Mouse (Mus musculus): Measurements from ENCODE around the gene Aaed1. TPM values are rescaled to one million over a fixed set of nuclear protein-coding genes. Genes with fewer than 3 reads are reported as not detected.

The Aaed1 gene
- polyA plus RNA-seq, 1 experiment from 2014 or later: 29.9 TPM

- Histone ChIP-seq H3K27ac (ENCODE audit: low read depth, low read length) (no peak overlapping the region), H3K36me3 (ENCODE audit: control insufficient read depth, insufficient read depth) (no peaks in the 10 kb centered on the region), H3K9ac (ENCODE audit: low read depth, low read length) (no peak overlapping the region), H3K4me2 (replicated peaks; ENCODE audit: low read depth) (no peak overlapping the region), H3K27me3 (replicated peaks; ENCODE audit: control insufficient read depth, insufficient read depth, low read length) (no peaks in the 10 kb centered on the region), H3K9me3 (ENCODE audit: control insufficient read depth) (no peaks in the 10 kb centered on the region), H3K4me1 (replicated peaks; ENCODE audit: control insufficient read depth, insufficient read depth, low read length) (no peaks in the 10 kb centered on the region), H3K4me3 (ENCODE audit: low read depth, low read length) (no peak overlapping the region)
- no peak for TF ChIP-seq CTCF (IDR thresholded peaks at IDR 0.05; ENCODE audit: low read depth)
- ATAC-seq: no peak
Observed at GRCm38 (mm10) chr13:64242721-64243120, 69.8 kb downstream of the Aaed1 start.

GRCm38 (mm10) chr13:64240626-64241025 is 71.9 kb downstream of the Aaed1 start:
- no peaks in the 10 kb centered on the region for H3K9me3 ChIP-seq (ENCODE audit: control insufficient read depth)
- no peak overlapping the region for H3K4me3 ChIP-seq (ENCODE audit: low read depth, low read length)
- TF ChIP-seq CTCF (IDR thresholded peaks at IDR 0.05; ENCODE audit: low read depth): no peak
- H3K4me1 ChIP-seq (replicated peaks; ENCODE audit: control insufficient read depth, insufficient read depth, low read length): no peaks in the 10 kb centered on the region
- no peaks in the 10 kb centered on the region for H3K36me3 ChIP-seq (ENCODE audit: control insufficient read depth, insufficient read depth)
- no peak overlapping the region for H3K4me2 ChIP-seq (replicated peaks; ENCODE audit: low read depth)
- WGBS: 87% methylated on average over 7 of the region's 7 CpGs
- no peak for ATAC-seq
- no peak overlapping the region for H3K9ac ChIP-seq (ENCODE audit: low read depth, low read length)
- no peak overlapping the region for H3K27ac ChIP-seq (ENCODE audit: low read depth, low read length)
- H3K27me3 ChIP-seq (replicated peaks; ENCODE audit: control insufficient read depth, insufficient read depth, low read length): no peaks in the 10 kb centered on the region

GRCm38 (mm10) chr13:64237681-64238157 is 74.8 kb downstream of the Aaed1 start:
- Histone ChIP-seq H3K9me3 (ENCODE audit: control insufficient read depth) (no peaks in the 10 kb centered on the region), H3K9ac (ENCODE audit: low read depth, low read length) (no peak overlapping the region), H3K4me2 (replicated peaks; ENCODE audit: low read depth) (no peak overlapping the region), H3K4me1 (replicated peaks; ENCODE audit: control insufficient read depth, insufficient read depth, low read length) (no peaks in the 10 kb centered on the region), H3K27me3 (replicated peaks; ENCODE audit: control insufficient read depth, insufficient read depth, low read length) (no peaks in the 10 kb centered on the region), H3K27ac (ENCODE audit: low read depth, low read length) (peak overlapping the region; percentile 35; the same call in 1 of the 2 replicates), H3K36me3 (ENCODE audit: control insufficient read depth, insufficient read depth) (no peaks in the 10 kb centered on the region), H3K4me3 (ENCODE audit: low read depth, low read length) (no peak overlapping the region)
- no peak for TF ChIP-seq CTCF (IDR thresholded peaks at IDR 0.05; ENCODE audit: low read depth)
- ATAC-seq: no peak

GRCm38 (mm10) chr13:64237000-64237680 is 75.4 kb downstream of the Aaed1 start:
- H3K4me2 ChIP-seq (replicated peaks; ENCODE audit: low read depth): no peak overlapping the region
- no peaks in the 10 kb centered on the region for H3K36me3 ChIP-seq (ENCODE audit: control insufficient read depth, insufficient read depth)
- H3K9me3 ChIP-seq (ENCODE audit: control insufficient read depth): no peaks in the 10 kb centered on the region
- WGBS: 35% methylated on average over 4 of the region's 4 CpGs
- no peak for TF ChIP-seq CTCF (IDR thresholded peaks at IDR 0.05; ENCODE audit: low read depth)
- 0 out of 2 replicates have a peak, but pooled peaks have one; percentile 22 for ATAC-seq
- H3K4me3 ChIP-seq (ENCODE audit: low read depth, low read length): no peak overlapping the region
- no peaks in the 10 kb centered on the region for H3K27me3 ChIP-seq (replicated peaks; ENCODE audit: control insufficient read depth, insufficient read depth, low read length)
- H3K27ac ChIP-seq (ENCODE audit: low read depth, low read length): no peak overlapping the region
- no peaks in the 10 kb centered on the region for H3K4me1 ChIP-seq (replicated peaks; ENCODE audit: control insufficient read depth, insufficient read depth, low read length)
- no peak overlapping the region for H3K9ac ChIP-seq (ENCODE audit: low read depth, low read length)

- no peak overlapping the region for H3K4me3 ChIP-seq (ENCODE audit: low read depth, low read length)
- no peaks in the 10 kb centered on the region for H3K9me3 ChIP-seq (ENCODE audit: control insufficient read depth)
- H3K4me2 ChIP-seq (replicated peaks; ENCODE audit: low read depth): no peak overlapping the region
- no peaks in the 10 kb centered on the region for H3K27me3 ChIP-seq (replicated peaks; ENCODE audit: control insufficient read depth, insufficient read depth, low read length)
- H3K4me1 ChIP-seq (replicated peaks; ENCODE audit: control insufficient read depth, insufficient read depth, low read length): no peaks in the 10 kb centered on the region
- WGBS: 68% methylated on average over 3 of the region's 3 CpGs
- ATAC-seq: no peak
- no peaks in the 10 kb centered on the region for H3K36me3 ChIP-seq (ENCODE audit: control insufficient read depth, insufficient read depth)
- no peak overlapping the region for H3K27ac ChIP-seq (ENCODE audit: low read depth, low read length)
- no peak overlapping the region for H3K9ac ChIP-seq (ENCODE audit: low read depth, low read length)
- TF ChIP-seq CTCF (IDR thresholded peaks at IDR 0.05; ENCODE audit: low read depth): no peak
Observed at GRCm38 (mm10) chr13:64235777-64236176, 76.7 kb downstream of the Aaed1 start.

- Histone ChIP-seq H3K4me3 (ENCODE audit: low read depth, low read length) (no peak overlapping the region), H3K9me3 (ENCODE audit: control insufficient read depth) (no peaks in the 10 kb centered on the region), H3K9ac (ENCODE audit: low read depth, low read length) (no peak overlapping the region), H3K27me3 (replicated peaks; ENCODE audit: control insufficient read depth, insufficient read depth, low read length) (no peaks in the 10 kb centered on the region), H3K27ac (ENCODE audit: low read depth, low read length) (no peak overlapping the region), H3K4me1 (replicated peaks; ENCODE audit: control insufficient read depth, insufficient read depth, low read length) (no peaks in the 10 kb centered on the region), H3K4me2 (replicated peaks; ENCODE audit: low read depth) (no peak overlapping the region), H3K36me3 (ENCODE audit: control insufficient read depth, insufficient read depth) (no peaks in the 10 kb centered on the region)
- TF ChIP-seq CTCF (IDR thresholded peaks at IDR 0.05; ENCODE audit: low read depth): no peak
- WGBS: 52% methylated on average over 4 of the region's 4 CpGs
- no peak for ATAC-seq
Observed at GRCm38 (mm10) chr13:64235062-64235715, 77.3 kb downstream of the Aaed1 start.
